Mouse (Mus musculus) myocyte (in vitro differentiated cells): ENCODE results near the gene Wdr46. TPM values are rescaled to one million over a fixed set of nuclear protein-coding genes. Genes with fewer than 3 reads are reported as not detected.

ENCODE experiments used
- H3K27me3 ChIP-seq: one replicate; pipeline ENCODE4 v1.6.1; 2011; ENCODE audit not compliant: control insufficient read depth, insufficient read depth, insufficient read length
- H3K36me3 ChIP-seq: one replicate; pipeline ENCODE4 v1.6.1; 2011; ENCODE audit not compliant: control insufficient read depth, insufficient read depth
- H3K4me2 ChIP-seq: one replicate; pipeline ENCODE4 v1.6.1; 2011; ENCODE audit warnings: low read depth, control low read depth
- H3K4me3 ChIP-seq: one replicate; pipeline ENCODE4 v1.5.1; 2011; ENCODE audit warnings: mild to moderate bottlenecking, control low read depth, moderate library complexity
- H3K79me2 ChIP-seq: one replicate; pipeline ENCODE4 v1.6.1; 2011; ENCODE audit not compliant: control insufficient read depth, insufficient read depth
- H3ac ChIP-seq: one replicate; pipeline ENCODE4 v1.6.1; 2011; ENCODE audit not compliant: control insufficient read depth, insufficient read length
- CEBPB ChIP-seq: IDR thresholded peaks from 2 replicates; pipeline ENCODE4 v1.6.1; 2011; ENCODE audit warnings: mild to moderate bottlenecking, moderate library complexity; ENCODE audit not compliant: poor library complexity, insufficient read depth, severe bottlenecking
- E2F4 ChIP-seq: IDR thresholded peaks from one replicate; pipeline ENCODE4 v1.6.1; 2011; ENCODE audit warnings: mild to moderate bottlenecking, control low read depth, moderate library complexity; ENCODE audit not compliant: insufficient read depth
- MAX ChIP-seq: IDR thresholded peaks from one replicate; pipeline ENCODE4 v1.6.1; 2011; ENCODE audit warnings: low read depth, mild to moderate bottlenecking, control low read depth
- MYOD1 ChIP-seq, 3 experiments: IDR thresholded peaks; one replicate each; pipeline ENCODE4 v1.6.1; 2011; ENCODE audit warnings: control low read depth in 2 of 3, low read depth in 2 of 3, mild to moderate bottlenecking in 2 of 3, moderate library complexity in 1 of 3; ENCODE audit not compliant: insufficient read length in 2 of 3, control insufficient read depth in 1 of 3
- MYOG ChIP-seq, 3 experiments: IDR thresholded peaks; one replicate each; pipeline ENCODE4 v1.6.1; 2011; ENCODE audit warnings: control low read depth in 2 of 3, low read depth in 2 of 3, mild to moderate bottlenecking in 2 of 3; ENCODE audit not compliant: insufficient read length in 2 of 3, control insufficient read depth in 1 of 3, insufficient read depth in 1 of 3
- POLR2A ChIP-seq: IDR thresholded peaks from one replicate; pipeline ENCODE4 v1.6.1; 2011; ENCODE audit warnings: low read depth, mild to moderate bottlenecking, control low read depth, moderate library complexity; ENCODE audit not compliant: insufficient read length
- POLR2AphosphoS2 ChIP-seq: IDR thresholded peaks from one replicate; pipeline ENCODE4 v1.6.1; 2011; ENCODE audit warnings: low read depth, control low read depth; ENCODE audit not compliant: insufficient read length
- REST ChIP-seq: IDR thresholded peaks from one replicate; pipeline ENCODE4 v1.6.1; 2011; ENCODE audit warnings: mild to moderate bottlenecking, control low read depth, moderate library complexity; ENCODE audit not compliant: insufficient read depth, insufficient read length
- SRF ChIP-seq: IDR thresholded peaks from one replicate; pipeline ENCODE4 v1.6.1; 2011; ENCODE audit warnings: low read depth; ENCODE audit not compliant: control insufficient read depth, insufficient read length
- TCF12 ChIP-seq: IDR thresholded peaks from one replicate; pipeline ENCODE4 v1.6.1; 2011; ENCODE audit warnings: mild to moderate bottlenecking, control low read depth; ENCODE audit not compliant: poor library complexity, insufficient read depth, severe bottlenecking
- TCF3 ChIP-seq: IDR thresholded peaks from one replicate; pipeline ENCODE4 v1.6.1; 2011; ENCODE audit warnings: low read depth, control low read depth; ENCODE audit not compliant: insufficient read length
- USF1 ChIP-seq: IDR thresholded peaks from one replicate; pipeline ENCODE4 v1.6.1; 2011; ENCODE audit warnings: low read depth, mild to moderate bottlenecking, control low read depth, moderate library complexity
- polyA plus RNA-seq: library from polyadenylated mRNA; unstranded; fragments of >200 nt; fragmentation: generic; extraction: Trizol; gene quantifications from one replicate; pipeline ENCODE4 v1.2.1, GENCODE M21; 2012; ENCODE audit warnings: missing spikeins

Gene Wdr46
- polyA plus RNA-seq, 1 experiment, result 25.9 TPM

DNA sequence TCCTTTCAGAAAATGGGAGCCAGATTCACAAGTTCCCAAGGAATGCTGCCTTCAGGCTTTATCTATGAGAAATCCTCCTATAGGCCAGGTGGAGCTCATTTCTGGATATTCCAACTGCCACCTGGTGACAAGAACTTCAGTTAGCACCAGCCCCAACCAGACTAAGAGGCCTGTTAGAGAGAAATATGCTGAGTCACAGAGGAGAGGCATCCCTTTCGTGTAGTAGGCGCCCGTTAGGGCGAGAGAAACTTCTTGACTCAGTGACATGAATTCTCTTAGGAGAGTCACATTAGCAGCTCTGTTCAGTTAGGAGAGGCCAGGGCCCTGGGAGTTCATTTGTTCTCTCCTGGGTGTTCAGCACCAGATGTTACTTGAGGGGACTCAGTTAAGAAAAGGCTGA, 40.8 kb upstream of the Wdr46 start:
- H3K79me2 ChIP-seq, result no peaks in the 10 kb centered on the region
- H3K27me3 ChIP-seq, result no peaks in the 10 kb centered on the region
- no peak overlapping the region for H3K4me3 ChIP-seq
- no peak overlapping the region for H3K4me2 ChIP-seq
- no peak for TF ChIP-seq POLR2AphosphoS2
- no peak for TF ChIP-seq MYOG (IDR thresholded peaks at IDR 0.05; ENCODE audit: control insufficient read depth in 1 of 3, insufficient read depth in 1 of 3, insufficient read length in 2 of 3, low read depth in 2 of 3)
- TF ChIP-seq CEBPB, result no peak
- TF ChIP-seq POLR2A, result no peak
- TF ChIP-seq USF1, result no peak
- TF ChIP-seq TCF3, result no peak
- no peak for TF ChIP-seq MAX
- TF ChIP-seq REST, result no peak
- no peak overlapping the region for H3ac ChIP-seq
- H3K36me3 ChIP-seq, result no peaks in the 10 kb centered on the region

DNA sequence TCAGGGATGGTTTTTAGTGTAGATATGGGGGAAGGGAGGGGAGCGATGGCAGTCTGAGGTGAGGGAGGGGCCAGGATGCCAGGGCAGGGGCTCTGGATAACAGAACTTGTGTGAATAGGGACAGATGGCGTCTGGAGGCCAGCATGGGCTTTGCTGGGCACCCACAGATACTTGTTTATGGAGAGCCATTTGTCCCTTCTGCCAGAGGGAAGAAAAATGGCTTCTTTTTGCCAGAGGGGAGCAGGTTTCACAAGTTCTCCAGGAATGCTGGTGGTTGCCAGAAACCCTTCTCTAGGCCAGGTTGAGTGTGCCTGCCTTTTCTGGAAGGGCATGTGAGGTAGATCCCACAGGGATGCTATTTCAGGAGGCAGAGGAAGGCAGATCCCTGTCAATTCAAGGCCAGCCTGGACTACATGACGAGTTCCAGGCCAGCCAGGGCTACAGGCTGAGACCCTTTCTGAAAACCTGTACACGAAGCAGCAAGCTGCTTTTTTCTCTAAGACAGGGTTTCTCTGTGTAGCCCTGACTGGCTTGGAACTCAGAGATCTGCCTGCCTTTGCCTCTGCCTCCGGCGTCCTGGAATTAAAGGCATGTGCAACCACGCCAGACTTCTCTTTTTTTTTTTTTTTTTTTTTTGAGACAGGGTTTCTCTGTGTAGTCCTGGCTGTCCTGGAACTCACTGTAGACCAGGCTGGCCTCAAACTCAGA, 40.0 kb upstream of the Wdr46 start:
- no peaks in the 10 kb centered on the region for H3K27me3 ChIP-seq
- no peak for TF ChIP-seq MYOD1 (IDR thresholded peaks at IDR 0.05; ENCODE audit: control insufficient read depth in 1 of 3, insufficient read length in 2 of 3, low read depth in 2 of 3)
- TF ChIP-seq CEBPB, result no peak
- TF ChIP-seq MAX, result no peak

GRCm38 (mm10) chr17:33900989-33901314, 39.5 kb upstream of the Wdr46 start:
- no peaks in the 10 kb centered on the region for H3K36me3 ChIP-seq
- TF ChIP-seq TCF12 (no peak), E2F4 (no peak), USF1 (no peak), REST (no peak), SRF (no peak)
- H3ac ChIP-seq, result no peak overlapping the region
- no peaks in the 10 kb centered on the region for H3K79me2 ChIP-seq
- no peak overlapping the region for H3K4me3 ChIP-seq
- H3K4me2 ChIP-seq, result no peak overlapping the region
- no peaks in the 10 kb centered on the region for H3K27me3 ChIP-seq

More for the DNA sequence above, 40.0 kb upstream of the Wdr46 start:
- Histone ChIP-seq H3K4me3 (no peak overlapping the region), H3K36me3 (no peaks in the 10 kb centered on the region), H3K4me2 (no peak overlapping the region), H3K79me2 (no peaks in the 10 kb centered on the region), H3ac (no peak overlapping the region)

DNA sequence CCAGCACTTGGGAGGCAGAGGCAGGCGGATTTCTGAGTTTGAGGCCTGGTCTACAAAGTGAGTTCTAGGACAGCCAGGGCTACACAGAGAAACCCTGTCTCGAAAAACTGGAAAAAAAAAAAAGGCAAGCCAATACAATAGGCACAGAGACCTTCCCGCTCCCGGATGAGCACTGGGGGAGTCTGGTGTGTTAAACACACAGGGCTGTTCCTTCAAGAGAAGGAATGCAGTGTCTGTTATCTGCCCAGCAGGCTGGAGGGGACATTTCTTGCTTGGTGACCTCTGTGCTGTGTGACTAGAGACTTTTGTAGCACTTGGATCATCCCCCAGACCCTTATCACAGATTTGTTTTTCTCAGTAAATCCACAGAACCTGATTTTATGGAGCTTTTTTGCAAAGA, 38.8 kb upstream of the Wdr46 start:
- Histone ChIP-seq H3K4me2 (no peak overlapping the region), H3K79me2 (no peaks in the 10 kb centered on the region), H3ac (no peak overlapping the region), H3K27me3 (no peaks in the 10 kb centered on the region), H3K36me3 (no peaks in the 10 kb centered on the region), H3K4me3 (no peak overlapping the region)
- TF ChIP-seq USF1 (no peak), TCF12 (no peak), MAX (no peak), E2F4 (no peak), MYOD1 (IDR thresholded peaks at IDR 0.05; ENCODE audit: control insufficient read depth in 1 of 3, insufficient read length in 2 of 3, low read depth in 2 of 3) (no peak), TCF3 (no peak), MYOG (IDR thresholded peaks at IDR 0.05; ENCODE audit: control insufficient read depth in 1 of 3, insufficient read depth in 1 of 3, insufficient read length in 2 of 3, low read depth in 2 of 3) (no peak), CEBPB (no peak), POLR2AphosphoS2 (no peak), REST (no peak), SRF (no peak), POLR2A (no peak)

DNA sequence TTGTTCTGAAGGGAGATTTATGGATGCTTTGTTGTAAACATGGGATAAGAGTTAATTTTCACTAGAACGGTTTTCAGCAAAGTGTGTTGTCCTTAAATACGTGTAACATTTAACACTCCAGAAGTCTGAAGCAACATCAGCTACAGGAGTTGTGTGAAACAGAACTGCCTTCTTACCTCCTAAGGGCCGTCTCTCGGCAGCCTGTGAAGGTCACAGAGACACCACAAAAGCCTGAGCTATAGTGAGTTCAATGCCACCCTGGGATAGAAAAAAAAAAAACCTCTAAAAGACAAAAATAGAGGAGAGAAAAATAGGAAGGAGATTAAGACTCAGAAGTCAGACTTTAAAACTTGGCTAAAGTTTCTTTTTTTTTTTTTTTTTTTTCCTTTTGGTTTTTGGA, 38.4 kb upstream of the Wdr46 start:
- H3K4me3 ChIP-seq, result no peak overlapping the region
- no peaks in the 10 kb centered on the region for H3K36me3 ChIP-seq
- no peaks in the 10 kb centered on the region for H3K27me3 ChIP-seq
- no peak overlapping the region for H3ac ChIP-seq
- no peaks in the 10 kb centered on the region for H3K79me2 ChIP-seq
- H3K4me2 ChIP-seq, result no peak overlapping the region
- TF ChIP-seq MYOD1 (IDR thresholded peaks at IDR 0.05; ENCODE audit: control insufficient read depth in 1 of 3, insufficient read length in 2 of 3, low read depth in 2 of 3) (no peak), SRF (no peak), POLR2A (no peak), USF1 (no peak)
